Mouse (Mus musculus) Patski (cell line): Measurements from ENCODE around the gene Parm1. TPM values are rescaled to one million over a fixed set of nuclear protein-coding genes. Genes with fewer than 3 reads are reported as not detected.
A peak's percentile ranks its signal among the peaks of the same experiment; 100 is the strongest.

Experiments
- ATAC-seq: fragments of 100-300 bp; one replicate; pipeline ENCODE4 v1.8.0; 2021
- CTCF ChIA-PET: fragments of 350-600 bp; sonication (Branson Sonifier 250); formaldehyde crosslinking; loops from one replicate; lab custom pipeline; 2022; ENCODE audit warnings: inconsistent platforms; lab: Charles Lee
- POLR2A ChIA-PET: fragments of 350-600 bp; sonication (Branson Sonifier 250); formaldehyde crosslinking; loops from one replicate; lab custom pipeline; 2022; ENCODE audit warnings: antibody characterized with exemption, inconsistent platforms; lab: Charles Lee
- DNase-seq: peaks from one replicate; pipeline ENCODE4 v3.0.0-alpha.2; 2011; ENCODE audit warnings: low read depth, low spot score
- H3K27me3 ChIP-seq: fragments of 371-371 bp; one replicate; pipeline ENCODE4 v1.5.1; 2021
- CTCF ChIP-seq: fragments of 100-300 bp; IDR thresholded peaks from one replicate; pipeline ENCODE4 v1.5.1; 2021
- in situ Hi-C: fragments of 300-500 bp; cut with MboI; formaldehyde crosslinking; loops from 3 replicates; pipeline ENCODE4 v1.11.1; 2018; ENCODE audit warnings: low pct_unique_long_range_greater_than_20kb, mixed read lengths
- polyA plus RNA-seq: library from polyadenylated mRNA; unstranded; gene quantifications from one replicate; pipeline ENCODE4 v1.2.3, GENCODE M21; 2021

Parm1 gene
- polyA plus RNA-seq, 1 experiment from 2014 or later = 222 TPM

- TF ChIP-seq CTCF = no peak
- no peak for DNase-seq
- no peaks in the 10 kb centered on the region for H3K27me3 ChIP-seq
- ATAC-seq = no peak
- in situ Hi-C loops = loop anchor here (5.0 to 25.0 kb wide), 4 partner anchors 345 to 720 kb away; no protein-coding TSS in a partner anchor
- ChIA-PET CTCF (interaction anchor here (0.6 to 3.7 kb wide), 11 partner anchors 9 to 345 kb away, joined by 3 to 19 read pairs (median 4); no protein-coding TSS in a partner anchor), POLR2A (interaction anchor here (0.6 to 2.1 kb wide), 4 partner anchors 85 to 445 kb away, joined by 3 to 10 read pairs (median 4); partner anchors contain the start of gene Rchy1)
Observed at GRCm38 (mm10) chr5:91517077-91517476, 338 bp upstream of the Parm1 start.

- TF ChIP-seq CTCF = no peak
- H3K27me3 ChIP-seq = no peaks in the 10 kb centered on the region
- no peak for ATAC-seq
- POLR2A ChIA-PET = interaction anchor here (2.1 kb wide), 1 partner anchor 444 kb away, joined by 10 read pairs; the partner anchor contains the start of gene Rchy1
- CTCF ChIA-PET = interaction anchor here (1.3 to 3.7 kb wide), 10 partner anchors 9 to 485 kb away, joined by 3 to 19 read pairs (median 6); no protein-coding TSS in a partner anchor
- no peak for DNase-seq
- in situ Hi-C loops = loop anchor here (5.0 to 25.0 kb wide), 4 partner anchors 344 to 719 kb away; no protein-coding TSS in a partner anchor
Observed at GRCm38 (mm10) chr5:91518302-91518790, 931 bp downstream of the Parm1 start.

GRCm38 (mm10) chr5:91518946-91519345, 1.5 kb downstream of the Parm1 start:
- CTCF ChIA-PET = interaction anchor here (1.3 to 3.7 kb wide), 7 partner anchors 8 to 485 kb away, joined by 3 to 19 read pairs (median 5); no protein-coding TSS in a partner anchor
- no peak for TF ChIP-seq CTCF
- in situ Hi-C loops = loop anchor here (5.0 to 25.0 kb wide), 4 partner anchors 343 to 718 kb away; no protein-coding TSS in a partner anchor
- no peak for DNase-seq
- ATAC-seq = no peak
- POLR2A ChIA-PET = interaction anchor here (0.6 to 2.1 kb wide), 4 partner anchors 63 to 443 kb away, joined by 3 to 10 read pairs (median 4); partner anchors contain the start of gene Rchy1
- no peaks in the 10 kb centered on the region for H3K27me3 ChIP-seq

- in situ Hi-C loops = loop anchor here (5.0 to 25.0 kb wide), 4 partner anchors 343 to 718 kb away; no protein-coding TSS in a partner anchor
- no peak for TF ChIP-seq CTCF
- POLR2A ChIA-PET = interaction anchor here (0.6 to 2.1 kb wide), 3 partner anchors 63 to 357 kb away, joined by 3 to 6 read pairs (median 3); no protein-coding TSS in a partner anchor
- CTCF ChIA-PET = interaction anchor here (1.3 to 3.7 kb wide), 7 partner anchors 8 to 342 kb away, joined by 3 to 19 read pairs (median 5); no protein-coding TSS in a partner anchor
- no peak for DNase-seq
- ATAC-seq = no peak
- no peaks in the 10 kb centered on the region for H3K27me3 ChIP-seq
Observed at GRCm38 (mm10) chr5:91519521-91519920, 2.1 kb downstream of the Parm1 start.

- in situ Hi-C loops = no loop called here
- ChIA-PET CTCF (interaction anchor here (0.8 to 2.6 kb wide), 8 partner anchors 9 to 75 kb away, joined by 3 to 19 read pairs (median 6); partner anchors contain the start of gene Parm1), POLR2A (interaction anchor here (0.7 to 1.7 kb wide), 2 partner anchors 9 to 41 kb away, joined by 4 to 5 read pairs; no protein-coding TSS in a partner anchor)
- ATAC-seq (peak; percentile 94), DNase-seq (no peak)
- no peak for TF ChIP-seq CTCF
- H3K27me3 ChIP-seq = no peaks in the 10 kb centered on the region
Observed at GRCm38 (mm10) chr5:91532748-91533496, 15.5 kb downstream of the Parm1 start.

- no peaks in the 10 kb centered on the region for H3K27me3 ChIP-seq
- POLR2A ChIA-PET = no interaction called here
- ATAC-seq (no peak), DNase-seq (no peak)
- TF ChIP-seq CTCF = no peak
- CTCF ChIA-PET = interaction anchor here (1.1 to 1.2 kb wide), 2 partner anchors 10 to 36 kb away, joined by 3 read pairs; no protein-coding TSS in a partner anchor
- in situ Hi-C loops = no loop called here
Observed at GRCm38 (mm10) chr5:91559071-91559610, 41.7 kb downstream of the Parm1 start.

GRCm38 (mm10) chr5:91559711-91560110, 42.3 kb downstream of the Parm1 start:
- no peak for ATAC-seq
- CTCF ChIA-PET = no interaction called here
- no peak for DNase-seq
- TF ChIP-seq CTCF = no peak
- in situ Hi-C loops = no loop called here
- H3K27me3 ChIP-seq = no peaks in the 10 kb centered on the region
- POLR2A ChIA-PET = no interaction called here

- ChIA-PET CTCF (interaction anchor here (0.7 to 1.8 kb wide), 3 partner anchors 8 to 14 kb away, joined by 3 to 4 read pairs (median 3); no protein-coding TSS in a partner anchor), POLR2A (no interaction called here)
- ATAC-seq = peak; percentile 89
- no peak for TF ChIP-seq CTCF
- in situ Hi-C loops = no loop called here
- H3K27me3 ChIP-seq = no peaks in the 10 kb centered on the region
- peak; percentile 53 for DNase-seq
Observed at GRCm38 (mm10) chr5:91561394-91561793, 44.0 kb downstream of the Parm1 start.

GRCm38 (mm10) chr5:91562486-91562885, 45.1 kb downstream of the Parm1 start:
- no peak for DNase-seq
- no peaks in the 10 kb centered on the region for H3K27me3 ChIP-seq
- ChIA-PET POLR2A (no interaction called here), CTCF (interaction anchor here (1.1 to 1.8 kb wide), 2 partner anchors 12 to 39 kb away, joined by 3 to 4 read pairs; no protein-coding TSS in a partner anchor)
- in situ Hi-C loops = no loop called here
- TF ChIP-seq CTCF = no peak
- no peak for ATAC-seq

GRCm38 (mm10) chr5:91564054-91564453, 46.6 kb downstream of the Parm1 start:
- no peak for ATAC-seq
- in situ Hi-C loops = no loop called here
- POLR2A ChIA-PET = no interaction called here
- CTCF ChIA-PET = no interaction called here
- no peaks in the 10 kb centered on the region for H3K27me3 ChIP-seq
- DNase-seq = no peak
- no peak for TF ChIP-seq CTCF
